ENCODE assay signal across 8 mouse cellular contexts in the genomic region with DNA sequence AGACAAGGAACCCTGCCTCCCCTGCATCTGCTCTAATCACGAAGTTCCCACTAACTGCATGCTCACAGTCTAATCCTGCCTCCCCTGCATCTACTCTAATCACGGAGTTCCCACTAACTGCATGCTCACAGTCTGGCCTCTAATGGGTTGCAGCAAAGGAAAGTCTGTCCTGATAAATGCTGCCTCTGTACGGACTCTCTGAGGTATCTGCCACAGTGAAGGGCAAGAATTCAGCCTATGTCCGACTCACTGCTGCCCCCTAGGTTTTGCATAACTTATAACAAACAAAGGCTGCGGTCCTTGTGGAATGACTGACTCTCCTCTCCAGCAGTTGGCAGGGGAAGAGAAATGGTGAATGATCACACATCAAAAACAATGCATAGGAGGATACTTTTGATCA. TPM values are rescaled to one million over a fixed set of nuclear protein-coding genes. Genes with fewer than 3 reads are reported as not detected.
DNase-seq lines count a peak whose midpoint lies in the region; ATAC-seq and TF ChIP-seq lines count a peak whose summit lies in the region.

No protein-coding gene starts in this region.

- TF ChIP-seq EP300 in liver, embryonic 14.5 days (IDR thresholded peaks at IDR 0.05; ENCODE audit: low read depth), result no peak

- H3K4me1 ChIP-seq in liver, embryonic 12.5 days, result no peaks in the 10 kb centered on the region
- H3K4me1 ChIP-seq in heart, embryonic 13.5 days, result no peaks in the 10 kb centered on the region
- H3K4me1 ChIP-seq in liver, embryonic 14.5 days (replicated peaks; ENCODE audit: control insufficient read depth in 2 of 2, insufficient read depth in 2 of 2, low read length in 1 of 2), result no peaks in the 10 kb centered on the region

- no peak for ATAC-seq in liver, embryonic 12.5 days
- ATAC-seq in heart, embryonic 13.5 days (ENCODE audit: extremely low read depth, insufficient number of reproducible peaks, low FRiP score, low TSS enrichment), result no peak
- ATAC-seq in liver, embryonic 14.5 days (ENCODE audit: insufficient read depth), result no peak

- no peak overlapping the region for H3K9ac ChIP-seq in liver, embryonic 12.5 days
- H3K9ac ChIP-seq in heart, embryonic 13.5 days, result 0 out of 2 replicates have a peak overlapping the region, but pooled peaks have one; percentile 50
- H3K9ac ChIP-seq in liver, embryonic 14.5 days (replicated peaks), result no peak overlapping the region

- H3K36me3 ChIP-seq in liver, embryonic 12.5 days, result peaks cover 84% of the 10 kb centered on the region
- H3K36me3 ChIP-seq in heart, embryonic 13.5 days, result peaks cover 81% of the 10 kb centered on the region
- peaks cover 34% of the 10 kb centered on the region for H3K36me3 ChIP-seq in liver, embryonic 14.5 days (replicated peaks; ENCODE audit: control insufficient read depth, insufficient read depth, low read depth)

- H3K4me2 ChIP-seq in liver, embryonic 12.5 days, result no peak overlapping the region
- no peak overlapping the region for H3K4me2 ChIP-seq in heart, embryonic 13.5 days
- no peak overlapping the region for H3K4me2 ChIP-seq in liver, embryonic 14.5 days (ENCODE audit: low read depth)

- H3K27me3 ChIP-seq in liver, embryonic 12.5 days (replicated peaks), result no peaks in the 10 kb centered on the region
- no peaks in the 10 kb centered on the region for H3K27me3 ChIP-seq in heart, embryonic 13.5 days (replicated peaks)
- no peaks in the 10 kb centered on the region for H3K27me3 ChIP-seq in liver, embryonic 14.5 days (ENCODE audit: control insufficient read depth, insufficient read depth, low read length)

- no peak overlapping the region for H3K27ac ChIP-seq in liver, embryonic 12.5 days
- peak overlapping the region; percentile 29; the same call in 1 of the 2 replicates for H3K27ac ChIP-seq in heart, embryonic 13.5 days (replicated peaks)
- no peak overlapping the region for H3K27ac ChIP-seq in liver, embryonic 14.5 days

- no peaks in the 10 kb centered on the region for H3K9me3 ChIP-seq in liver, embryonic 12.5 days (replicated peaks)
- no peaks in the 10 kb centered on the region for H3K9me3 ChIP-seq in heart, embryonic 13.5 days
- no peaks in the 10 kb centered on the region for H3K9me3 ChIP-seq in liver, embryonic 14.5 days (ENCODE audit: control insufficient read depth, low read length)

- TF ChIP-seq CTCF in brain, embryonic 14.5 days (IDR thresholded peaks at IDR 0.05; ENCODE audit: borderline replicate concordance, extremely low read depth, insufficient read depth, insufficient read length), result peak; percentile 71; the same call in 1 of the 2 replicates
- peak; percentile 69 for TF ChIP-seq CTCF in liver, embryonic 14.5 days (IDR thresholded peaks at IDR 0.05; ENCODE audit: low read depth)

- TF ChIP-seq POLR2A in brain, embryonic 14.5 days (IDR thresholded peaks at IDR 0.05; ENCODE audit: borderline replicate concordance, extremely low read depth, insufficient read depth, insufficient read length, poor library complexity, severe bottlenecking), result no peak

- no peak overlapping the region for H3K4me3 ChIP-seq in liver, embryonic 12.5 days
- H3K4me3 ChIP-seq in heart, embryonic 13.5 days, result no peak overlapping the region
- H3K4me3 ChIP-seq in liver, embryonic 14.5 days (ENCODE audit: insufficient read depth in 1 of 2, low read depth in 2 of 2, low read length in 2 of 2), result no peak overlapping the region

- peak; percentile 13 for DNase-seq in adrenal gland, adult 2 months
- DNase-seq in adrenal gland, postnatal 4 days (ENCODE audit: low spot score in 2 of 2), result no peak
- peak; percentile 39 for DNase-seq in liver
- peak; percentile 88 for DNase-seq in brain, embryonic 14.5 days (ENCODE audit: low read depth)
- peak in 1 of 3 experiments; percentile 9 for DNase-seq in liver, embryonic 14.5 days (ENCODE audit: low read depth in 3 of 3, low spot score in 3 of 3)
- DNase-seq in spleen, postnatal 4 days (ENCODE audit: low spot score in 2 of 2), result no peak

- WGBS in liver, embryonic 12.5 days (ENCODE audit: insufficient replicate concordance), result 52% methylated on average over 5 of the region's 5 CpGs
- 15% methylated on average over 5 of the region's 5 CpGs for WGBS in heart, embryonic 13.5 days
- WGBS in liver, embryonic 14.5 days (ENCODE audit: insufficient replicate concordance), result 49% methylated on average over 5 of the region's 5 CpGs

RNA-seq across cellular contexts. Expression of a gene that starts 37.1 kb away (rescaled TPM):
- 10 to 100 TPM; 46.1 to 73.6 TPM for total RNA-seq in adrenal gland, adult 2 months (2021)
- 30.0 and 33.5 TPM in 2 replicates for polyA plus RNA-seq in adrenal gland, adult 2 months (2012; rRNA removed)
- 10 to 100 TPM; 76.5 to 88.7 TPM for total RNA-seq in adrenal gland, postnatal 4 days (2021)
- 28.8 and 30.3 TPM in 2 replicates for polyA plus RNA-seq in liver, embryonic 12.5 days (2016; fragmentation: Nextera tagmentation; extraction: Ambion mirVana)
- polyA plus RNA-seq in brain, embryonic 14.5 days (2012; rRNA removed), result 96.7 and 102 TPM in 2 replicates
- 86.7 and 90.4 TPM in 2 replicates for polyA plus RNA-seq in heart, embryonic 13.5 days (2015; fragmentation: Nextera tagmentation; extraction: Ambion mirVana)
- 18.2 and 22.4 TPM in 2 replicates for polyA plus RNA-seq in liver, embryonic 14.5 days (2012; rRNA removed)
- polyA plus RNA-seq in liver, embryonic 14.5 days (2014; fragmentation: Nextera tagmentation; extraction: Ambion mirVana), result 19.6 and 20.6 TPM in 2 replicates

RNA-seq across cellular contexts. Expression of a gene that starts 38.3 kb away (rescaled TPM):
- total RNA-seq in adrenal gland, adult 2 months (2021), result 10 to 100 TPM; 15.7 to 16.5 TPM
- polyA plus RNA-seq in adrenal gland, adult 2 months (2012; rRNA removed), result 4.1 and 5.1 TPM in 2 replicates
- 10 to 100 TPM; 26.0 to 28.8 TPM for total RNA-seq in adrenal gland, postnatal 4 days (2021)
- polyA plus RNA-seq in liver, embryonic 12.5 days (2016; fragmentation: Nextera tagmentation; extraction: Ambion mirVana), result 27.8 and 28.4 TPM in 2 replicates
- polyA plus RNA-seq in brain, embryonic 14.5 days (2012; rRNA removed), result 20.0 and 25.3 TPM in 2 replicates
- 18.2 and 19.6 TPM in 2 replicates for polyA plus RNA-seq in heart, embryonic 13.5 days (2015; fragmentation: Nextera tagmentation; extraction: Ambion mirVana)
- polyA plus RNA-seq in liver, embryonic 14.5 days (2012; rRNA removed), result 8.7 and 10.7 TPM in 2 replicates
- polyA plus RNA-seq in liver, embryonic 14.5 days (2014; fragmentation: Nextera tagmentation; extraction: Ambion mirVana), result 15.3 and 16.9 TPM in 2 replicates

RNA-seq across cellular contexts. Expression of a gene that starts 50.8 kb away (rescaled TPM):
- not detected for total RNA-seq in adrenal gland, adult 2 months (2021)
- polyA plus RNA-seq in adrenal gland, adult 2 months (2012; rRNA removed), result 0.03 TPM in 2 replicates
- total RNA-seq in adrenal gland, postnatal 4 days (2021), result 1 to 10 TPM; 3.8 TPM
- polyA plus RNA-seq in liver, embryonic 12.5 days (2016; fragmentation: Nextera tagmentation; extraction: Ambion mirVana), result 1.1 and 1.3 TPM in 2 replicates
- 60.2 and 78.5 TPM in 2 replicates for polyA plus RNA-seq in brain, embryonic 14.5 days (2012; rRNA removed)
- polyA plus RNA-seq in heart, embryonic 13.5 days (2015; fragmentation: Nextera tagmentation; extraction: Ambion mirVana), result 26.1 and 27.8 TPM in 2 replicates
- polyA plus RNA-seq in liver, embryonic 14.5 days (2012; rRNA removed), result 0.23 and 0.56 TPM in 2 replicates
- 0.04 and 0.13 TPM in 2 replicates for polyA plus RNA-seq in liver, embryonic 14.5 days (2014; fragmentation: Nextera tagmentation; extraction: Ambion mirVana)

Comparison
In these comparisons a context has a peak if more than half of its experiments do, and no peak if none do; other contexts are left out.
1. DNase-seq: peak in adrenal gland, adult 2 months (single experiment), liver (single experiment) and brain, embryonic 14.5 days (single experiment); none in adrenal gland, postnatal 4 days (0 of 2) and spleen, postnatal 4 days (0 of 2).
2. RNA of a gene that starts 50.8 kb away (polyA plus RNA-seq): 60.2 to 78.5 TPM in brain, embryonic 14.5 days and 26.1 to 27.8 TPM in heart, embryonic 13.5 days; 1.1 to 1.3 TPM in liver, embryonic 12.5 days, 0.04 to 0.56 TPM in liver, embryonic 14.5 days and 0.03 TPM in adrenal gland, adult 2 months; every median in the first group is over 10 times any median in the second.